Mouse (Mus musculus) common myeloid progenitor, adult 5-6 weeks (primary cell): ENCODE data around the gene D1Ertd622e. TPM values are rescaled to one million over a fixed set of nuclear protein-coding genes. Genes with fewer than 3 reads are reported as not detected.

ENCODE experiments used
- ATAC-seq: replicated peaks from 2 replicates; pipeline ENCODE4 v1.8.0; 2016; ENCODE audit warnings: low read depth, mild to moderate bottlenecking, moderate TSS enrichment, inconsistent platforms; ENCODE audit not compliant: poor library complexity, severe bottlenecking
- total RNA-seq: library from RNA; stranded (forward); fragments of 200-1000, 187-1606 nt; gene quantifications from 2 replicates; pipeline ENCODE4 v1.2.3, GENCODE M21; 2017

The D1Ertd622e gene
- total RNA-seq, 1 experiment from 2014 or later = 34.8 TPM

DNA sequence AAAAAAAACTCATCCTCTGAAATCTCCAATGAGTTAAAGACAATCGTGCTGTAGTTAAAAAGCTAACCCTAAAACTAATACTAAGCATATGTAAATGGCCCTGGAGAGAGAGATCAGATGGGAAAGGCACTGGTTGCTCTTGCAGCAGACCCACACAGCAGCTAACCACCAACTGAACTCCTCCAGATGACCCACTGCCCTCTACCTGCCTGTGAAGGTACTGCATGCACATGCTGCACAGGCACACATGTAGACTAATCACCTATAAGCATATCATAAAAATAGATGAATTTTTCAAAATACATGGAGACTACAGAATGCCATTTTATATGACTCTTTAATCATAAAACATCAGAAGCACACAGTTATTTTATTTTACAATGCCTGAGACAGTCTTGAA is 14.8 kb downstream of the D1Ertd622e start:
- peak; percentile 41; the same call in 1 of the 2 replicates for ATAC-seq

DNA sequence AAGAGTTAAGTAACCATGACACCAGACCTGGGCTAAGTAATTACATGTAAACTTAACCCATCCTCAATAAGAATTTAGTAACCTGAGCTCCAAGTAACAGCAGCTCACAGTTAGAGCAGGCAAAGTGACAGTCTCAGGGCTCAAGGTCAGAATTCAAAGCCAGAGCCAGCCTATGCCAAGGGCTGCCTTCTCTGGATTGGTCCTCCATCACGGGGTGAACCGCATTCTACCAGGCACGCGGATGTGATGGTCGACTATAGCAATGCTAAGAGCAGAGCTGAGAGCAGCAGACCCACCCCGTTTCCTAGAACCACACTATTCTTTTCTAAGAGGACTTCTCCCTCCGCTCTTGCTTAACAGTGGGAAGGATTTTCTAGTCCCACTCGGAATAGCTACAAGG is 27.8 kb downstream of the D1Ertd622e start:
- ATAC-seq = no peak

DNA sequence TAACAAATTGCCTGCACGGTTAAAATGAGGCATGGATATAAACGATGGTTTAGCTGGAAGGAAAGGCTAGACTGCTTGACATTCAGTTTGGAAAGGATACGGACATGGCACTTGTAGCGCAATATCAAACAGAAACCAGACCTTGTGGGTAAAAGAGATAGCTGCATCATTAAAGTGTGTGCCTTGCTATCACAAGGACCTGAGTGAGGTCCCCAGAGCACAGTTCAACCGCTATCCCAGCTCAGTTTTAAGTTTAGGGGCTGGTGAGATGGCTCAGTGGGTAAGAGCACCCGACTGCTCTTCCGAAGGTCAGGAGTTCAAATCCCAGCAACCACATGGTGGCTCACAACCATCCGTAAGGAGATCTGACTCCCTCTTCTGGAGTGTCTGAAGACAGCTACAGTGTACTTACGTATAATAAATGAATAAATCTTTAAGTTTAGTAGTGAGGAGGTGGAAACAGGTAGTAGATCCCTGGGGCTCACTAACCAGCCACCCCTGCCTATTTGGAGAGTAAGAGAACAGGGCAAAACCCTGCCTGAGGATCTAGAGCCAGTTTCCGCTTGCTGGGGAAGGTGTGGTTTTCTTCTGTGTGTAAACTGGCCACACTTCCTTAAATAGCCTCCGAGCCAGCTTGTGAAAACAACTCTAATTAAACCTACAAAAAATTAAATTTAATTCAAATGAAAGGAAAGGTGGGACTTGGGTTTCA is 29.2 kb downstream of the D1Ertd622e start:
- ATAC-seq = peak; percentile 93

DNA sequence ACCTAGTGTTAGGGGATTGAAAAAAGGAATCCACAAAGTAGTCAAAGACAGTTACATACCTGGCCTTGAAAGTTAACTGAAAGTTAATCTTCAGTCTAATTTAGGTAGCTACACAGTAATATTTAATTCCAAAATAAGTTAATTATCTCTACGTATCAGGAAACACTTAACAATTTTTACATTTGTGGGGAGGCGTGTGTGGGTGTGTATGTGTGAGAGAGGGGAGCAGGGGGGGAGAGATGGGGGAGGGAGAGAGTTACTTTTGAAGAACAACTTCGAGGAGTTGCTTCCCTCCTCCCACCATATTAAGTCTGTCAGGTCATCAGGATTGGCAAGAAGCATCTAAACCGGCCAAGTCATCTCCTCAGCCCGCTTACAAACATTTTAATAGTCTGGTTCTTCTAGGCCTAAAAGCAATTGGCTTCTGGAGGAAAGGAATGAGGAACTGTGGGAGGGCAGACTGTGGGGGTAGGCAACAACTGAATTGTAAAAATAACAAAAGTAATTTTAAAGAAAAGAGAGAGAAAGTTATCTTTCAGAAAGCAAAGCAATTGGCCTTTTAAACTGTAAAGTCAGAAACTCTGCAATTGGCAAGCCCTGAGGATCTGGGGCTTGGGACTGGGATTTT is 29.9 kb downstream of the D1Ertd622e start:
- ATAC-seq = 0 out of 2 replicates have a peak, but pooled peaks have one; percentile 19

DNA sequence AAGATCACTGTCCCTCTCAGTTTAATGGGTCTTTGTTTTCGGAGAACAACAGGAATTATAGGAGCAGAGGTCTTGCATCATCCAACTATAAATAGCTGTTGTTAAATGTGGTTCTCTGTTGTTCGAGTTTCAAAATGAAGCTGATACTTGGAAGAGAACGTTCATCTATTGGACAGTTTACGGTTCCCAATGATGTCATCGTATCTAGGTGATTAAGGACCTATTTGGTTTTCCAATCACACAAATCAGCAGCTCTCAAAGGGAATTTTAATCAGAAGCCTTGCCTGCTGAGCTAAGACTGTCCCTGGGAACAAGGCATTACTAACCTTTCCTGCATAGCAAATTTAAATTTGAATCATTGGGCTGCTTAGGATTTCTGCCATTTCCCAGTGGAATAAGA is 31.7 kb downstream of the D1Ertd622e start:
- no peak for ATAC-seq

DNA sequence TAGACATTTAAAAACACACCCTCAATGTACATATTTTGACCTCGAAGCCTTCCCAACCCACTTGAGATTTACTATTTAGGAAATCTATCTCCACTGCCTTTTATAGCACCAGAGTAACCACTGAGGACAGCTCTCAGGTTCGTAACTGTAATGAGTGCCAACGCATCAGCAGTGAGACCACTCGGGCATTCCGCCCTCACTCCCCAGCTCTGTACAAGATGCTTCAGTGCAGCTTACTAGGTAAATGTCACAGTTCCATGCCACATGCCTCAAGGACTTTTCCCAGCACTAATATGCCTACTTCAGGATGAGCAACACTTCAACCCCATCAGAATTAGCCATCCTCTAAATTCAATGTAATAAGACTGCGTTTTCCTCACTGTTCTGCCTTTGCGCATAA is 33.0 kb downstream of the D1Ertd622e start:
- ATAC-seq = no peak

DNA sequence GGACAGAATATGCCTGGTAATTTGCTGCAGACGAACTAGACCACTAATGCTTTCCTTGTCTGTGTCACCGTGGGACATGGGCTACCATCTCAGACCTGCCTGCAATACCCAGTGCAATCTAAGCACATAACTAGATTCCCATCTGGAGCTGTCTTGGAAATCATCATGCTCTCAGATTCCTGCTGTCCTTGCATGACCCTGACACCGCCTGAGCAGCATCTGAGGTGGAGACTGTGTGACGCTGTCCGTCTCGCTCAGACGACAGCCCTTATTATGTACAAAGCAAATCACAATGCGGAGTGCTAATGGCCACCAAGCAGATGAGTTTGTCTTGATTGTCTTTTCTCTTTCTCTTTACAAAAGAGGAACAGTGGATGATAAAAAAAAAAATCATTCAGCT is 33.9 kb downstream of the D1Ertd622e start:
- ATAC-seq = no peak

DNA sequence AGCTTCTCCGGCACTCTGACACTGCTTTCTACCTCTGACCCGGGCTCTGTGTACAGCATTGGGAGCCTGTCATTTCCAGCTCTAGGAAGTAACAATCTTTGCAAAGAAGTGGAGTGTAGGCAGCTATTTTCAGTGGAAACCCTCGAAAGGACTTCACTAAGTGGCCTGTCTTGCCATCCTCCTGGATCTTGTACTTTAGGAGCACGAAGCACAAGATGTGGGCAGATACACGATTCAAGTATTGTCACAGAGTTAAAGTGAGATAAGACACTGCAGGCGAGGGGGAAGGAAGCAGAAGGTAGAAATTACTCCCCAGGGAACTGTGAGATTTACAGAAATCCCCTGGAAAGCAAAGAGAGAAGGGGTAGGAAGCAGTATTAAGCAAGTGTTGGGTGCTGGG is 36.4 kb downstream of the D1Ertd622e start:
- ATAC-seq = no peak

DNA sequence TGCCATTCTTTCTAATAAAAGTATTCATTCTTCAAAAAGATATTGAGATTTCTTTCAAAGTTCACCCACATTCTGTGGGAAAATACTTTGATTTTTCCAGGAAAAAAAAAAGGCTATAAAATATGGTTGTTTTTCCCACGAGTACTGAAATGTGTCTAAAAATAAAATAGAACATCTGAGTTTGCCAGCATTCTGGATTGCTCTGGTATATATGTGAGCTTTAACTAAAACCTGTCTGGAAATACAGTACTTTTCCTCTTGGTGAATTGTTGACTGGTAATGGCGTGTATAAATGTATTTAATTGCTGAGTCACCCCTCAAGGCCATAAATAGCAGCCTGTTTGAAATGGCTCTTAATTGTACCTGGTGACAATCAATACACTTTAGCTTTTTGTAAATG is 37.5 kb downstream of the D1Ertd622e start:
- no peak for ATAC-seq

DNA sequence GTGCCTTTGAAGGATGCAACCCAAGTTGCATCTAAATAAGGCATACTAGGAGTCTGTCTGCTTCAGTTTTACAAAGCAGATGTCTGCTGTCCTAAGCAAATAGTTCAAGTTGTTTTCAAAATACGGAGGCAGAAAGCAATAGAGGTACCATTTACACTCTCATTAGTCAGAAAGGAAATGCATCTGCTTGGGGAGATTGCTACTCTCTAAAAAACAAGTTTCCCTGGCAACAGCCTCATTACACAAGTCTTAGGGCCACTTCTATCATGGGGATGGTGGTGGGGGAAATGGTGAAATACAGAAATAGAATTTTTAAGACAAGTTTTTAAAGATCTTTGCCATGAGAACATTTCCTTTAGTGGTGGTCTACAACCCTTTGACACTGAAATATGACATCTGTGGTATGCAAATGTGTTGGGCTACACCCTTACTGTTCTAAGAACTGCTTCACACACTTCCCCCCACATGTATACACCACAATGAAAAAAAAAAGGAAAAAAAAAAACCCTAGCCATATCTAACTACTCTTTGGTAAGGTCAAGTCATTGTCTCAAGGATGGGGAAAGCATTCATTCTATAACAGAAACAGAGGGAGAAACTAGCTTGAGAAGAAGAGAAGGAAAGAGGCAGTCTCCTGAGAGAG is 38.5 kb downstream of the D1Ertd622e start:
- ATAC-seq = peak; percentile 88

DNA sequence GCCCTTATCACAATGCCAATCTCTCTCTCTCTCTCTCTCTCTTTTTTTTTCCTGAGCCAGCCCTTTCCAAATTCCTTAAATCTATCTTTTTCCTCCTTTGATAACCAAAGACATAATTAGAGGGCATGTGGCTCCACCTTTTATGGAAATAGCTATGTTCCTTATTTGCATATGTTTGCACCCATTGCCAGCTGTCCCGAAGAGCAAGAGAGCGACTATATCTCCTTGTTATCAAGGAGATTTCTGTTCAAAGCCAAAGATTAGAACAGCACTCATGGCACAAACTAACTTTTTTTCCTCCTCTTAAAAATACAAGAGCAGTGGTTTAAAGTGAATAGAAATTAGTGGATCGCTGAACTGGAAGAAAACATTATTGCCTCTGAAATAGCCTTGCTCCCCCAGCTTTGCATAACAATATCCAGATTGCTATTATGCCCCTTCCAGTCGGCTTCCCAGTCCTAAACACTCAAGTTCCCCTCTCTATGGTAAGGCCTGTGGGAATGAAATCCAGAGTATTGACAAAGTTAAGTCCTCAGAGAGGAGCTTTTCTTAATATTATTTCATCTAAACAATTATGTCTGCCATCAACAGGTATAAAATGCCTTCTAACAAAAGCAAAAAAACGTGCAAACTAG is 39.2 kb downstream of the D1Ertd622e start:
- ATAC-seq = no peak

DNA sequence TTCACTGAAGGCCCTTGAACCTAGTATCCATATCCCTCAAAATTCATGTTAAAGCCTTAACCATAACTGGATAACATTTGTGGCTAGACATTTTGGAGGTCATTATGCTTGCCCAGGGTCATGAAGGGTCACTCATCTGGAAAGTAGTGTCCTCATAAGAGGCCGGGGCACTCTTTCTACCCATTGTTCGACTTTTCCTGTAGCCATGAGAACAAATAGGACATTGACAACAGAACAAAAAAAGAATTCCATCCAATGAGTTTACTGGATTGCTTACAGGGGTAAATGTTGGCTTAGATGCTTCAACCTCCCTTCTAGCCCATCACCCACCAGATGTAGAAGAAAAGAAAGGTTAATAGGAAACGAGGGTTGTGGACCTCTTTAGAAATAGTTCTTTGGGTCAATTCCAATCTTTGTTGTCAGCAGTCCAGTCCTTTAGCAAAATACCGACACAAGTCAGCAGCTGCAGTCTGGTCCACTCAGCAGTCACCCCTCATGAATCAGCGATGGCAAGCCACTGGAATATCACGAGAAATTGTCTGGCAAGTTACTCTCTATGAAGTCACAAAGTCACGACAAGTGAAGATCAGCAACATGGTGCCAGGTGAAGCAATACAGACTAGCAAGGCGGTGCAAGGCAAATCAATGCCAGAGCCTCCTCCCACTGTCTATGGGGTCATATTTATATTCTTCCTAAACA is 42.1 kb downstream of the D1Ertd622e start:
- no peak for ATAC-seq

DNA sequence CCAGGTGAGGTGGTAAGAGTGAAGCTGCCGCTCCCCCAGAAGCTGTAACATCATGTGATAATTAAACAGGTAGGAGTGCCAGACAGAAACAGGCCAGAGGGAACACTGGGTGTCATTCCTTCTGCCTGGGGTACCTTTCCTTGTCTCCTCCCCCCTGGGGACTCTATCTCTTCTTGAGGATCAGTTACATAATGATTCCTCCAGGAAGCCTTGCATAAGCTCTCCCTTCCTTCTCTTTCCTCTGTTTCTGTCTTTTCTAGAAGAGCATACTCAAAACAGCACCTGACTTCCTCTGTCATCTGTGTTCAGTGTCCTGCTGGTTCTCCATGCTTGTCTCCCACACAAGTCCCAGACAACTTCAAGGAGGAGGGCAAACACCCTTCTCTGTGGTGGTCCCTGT is 46.3 kb downstream of the D1Ertd622e start:
- ATAC-seq = no peak

DNA sequence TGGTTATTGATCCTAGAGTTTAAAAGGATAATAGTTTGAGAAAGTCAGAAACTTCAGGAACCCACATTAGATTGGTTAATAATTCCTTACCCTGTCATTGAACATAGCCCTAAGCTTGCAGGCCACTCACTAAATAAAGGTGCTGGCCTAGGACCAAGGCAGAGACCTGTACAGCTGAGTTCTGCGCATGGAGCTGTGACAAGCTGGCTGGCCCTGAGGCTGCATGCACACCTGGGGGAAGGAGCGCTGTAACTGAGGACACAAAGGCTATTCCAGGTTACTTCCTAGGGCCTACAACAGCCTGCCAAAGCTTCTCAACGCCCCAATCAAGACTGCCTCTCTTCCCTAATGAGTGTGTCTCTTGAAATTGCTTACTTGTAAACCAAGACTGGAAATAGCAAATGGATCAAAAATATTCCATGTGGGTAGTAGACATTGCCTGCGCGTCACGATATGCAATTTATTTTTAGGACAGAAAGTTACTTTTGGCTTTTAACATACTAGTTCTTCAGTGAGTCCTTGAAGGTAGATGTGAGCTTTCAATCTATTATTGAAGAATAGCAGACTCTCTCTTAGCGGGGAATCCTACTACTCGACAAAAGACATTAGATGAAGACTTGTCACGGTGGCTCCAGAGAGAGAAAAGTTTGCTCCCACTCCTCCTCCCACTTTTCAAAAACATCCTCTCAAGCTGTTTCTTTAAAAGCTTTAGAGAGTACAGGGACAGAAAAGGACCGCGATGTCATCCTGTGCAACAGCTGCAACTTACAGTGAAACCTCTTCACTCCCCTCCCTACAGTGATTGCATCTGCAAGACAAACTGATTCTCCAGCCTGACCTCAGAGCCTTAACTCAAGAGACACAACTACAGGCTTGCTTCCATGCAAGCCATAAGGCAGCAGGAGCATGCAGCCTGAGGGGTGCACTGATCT is 47.1 kb downstream of the D1Ertd622e start:
- ATAC-seq = no peak

DNA sequence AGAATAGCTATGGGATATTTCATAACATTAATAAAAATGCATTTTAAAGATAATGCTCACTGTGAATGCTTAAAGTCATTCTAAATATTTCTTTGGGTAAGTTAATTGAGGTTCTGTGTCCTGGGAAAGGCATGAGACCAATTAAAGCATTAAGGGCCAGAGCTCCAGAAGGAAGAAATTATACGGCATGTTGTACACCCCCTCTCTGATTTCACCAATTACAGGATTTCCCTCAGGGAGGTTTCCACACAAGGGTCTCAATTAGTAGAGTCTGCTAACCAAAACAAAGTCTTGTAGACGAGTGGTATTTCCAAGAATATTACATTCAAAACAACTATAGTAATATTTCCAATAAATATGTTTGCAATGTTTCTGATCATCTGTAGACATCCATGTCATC is 50.1 kb downstream of the D1Ertd622e start:
- ATAC-seq = no peak

DNA sequence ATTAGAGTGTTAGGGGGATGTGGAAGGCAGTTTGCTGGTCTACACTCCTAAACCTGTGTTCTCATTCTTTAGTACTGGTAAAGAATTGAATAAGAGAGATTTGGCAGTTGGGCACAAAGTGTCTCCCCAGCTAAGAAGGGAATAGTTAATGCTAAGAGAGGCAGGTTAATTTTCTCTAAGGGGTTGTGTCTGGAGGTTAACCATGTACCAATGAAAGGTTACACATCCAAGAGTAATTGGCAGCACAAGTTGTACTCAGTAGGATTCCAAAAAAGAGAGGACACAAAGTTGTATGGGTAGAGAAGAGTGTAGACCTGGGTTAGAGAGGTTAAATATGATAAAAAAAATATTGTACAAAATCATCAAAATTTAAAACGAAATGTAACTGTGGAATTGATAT is 58.5 kb downstream of the D1Ertd622e start:
- ATAC-seq = no peak

DNA sequence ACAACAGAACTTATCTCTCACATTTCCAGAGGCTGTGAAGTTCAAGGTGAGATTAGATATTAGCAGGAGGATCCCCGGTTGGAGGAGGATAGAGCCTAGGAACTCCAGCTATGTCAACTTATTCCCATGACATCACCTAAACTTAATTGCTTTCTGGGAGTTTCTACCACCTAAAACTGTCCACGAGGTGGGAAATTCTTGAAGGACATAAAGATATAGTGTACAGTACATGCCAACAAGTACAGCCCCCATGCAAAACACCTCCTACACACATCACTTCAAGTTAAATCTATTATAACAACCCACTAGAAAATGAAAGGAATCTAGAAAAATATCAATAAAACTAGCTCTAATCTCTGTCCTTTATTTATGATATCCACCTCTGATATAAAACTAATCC is 61.5 kb downstream of the D1Ertd622e start:
- ATAC-seq = no peak

DNA sequence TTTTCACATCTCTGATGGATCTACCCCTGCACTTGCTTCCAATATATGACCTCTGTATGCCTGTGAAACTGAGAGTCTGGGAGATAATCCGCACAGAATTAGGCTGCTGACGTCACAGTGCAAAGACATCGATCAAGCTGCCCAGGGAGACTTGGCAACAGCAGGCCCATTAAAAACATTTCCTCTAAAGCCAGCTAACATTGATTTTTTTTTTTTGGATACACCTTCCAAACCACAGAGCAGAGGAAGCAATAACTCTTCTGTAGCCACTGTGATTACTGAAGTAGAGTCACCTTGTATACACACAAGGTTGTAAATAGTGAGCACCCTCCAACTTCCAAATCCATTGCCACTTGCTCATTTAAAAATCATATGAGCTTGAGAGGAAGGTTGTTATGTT is 62.8 kb downstream of the D1Ertd622e start:
- no peak for ATAC-seq

DNA sequence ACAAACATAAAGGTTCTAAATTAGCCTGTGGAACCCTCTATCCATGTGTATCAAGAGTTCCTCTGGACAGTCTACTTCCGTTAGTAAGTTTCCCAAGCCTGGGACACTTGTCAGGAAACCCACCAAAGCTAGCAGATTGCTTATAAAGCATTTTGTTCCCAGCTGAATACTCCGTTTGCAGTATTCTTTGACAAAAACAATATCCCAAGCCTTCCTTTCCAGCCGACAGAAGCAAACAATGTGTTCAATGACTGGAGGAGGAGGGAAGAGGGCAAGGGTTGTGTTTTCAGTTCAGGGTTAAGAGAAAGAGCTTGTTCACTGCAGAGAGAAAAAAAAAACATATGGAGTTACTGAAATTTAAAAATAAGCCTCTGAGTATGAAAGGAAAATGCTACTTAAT is 73.3 kb downstream of the D1Ertd622e start:
- ATAC-seq = no peak
